Mouse (Mus musculus) limb, embryonic 14.5 days (tissue): Measurements from ENCODE around the gene Tbc1d24. TPM values are rescaled to one million over a fixed set of nuclear protein-coding genes. Genes with fewer than 3 reads are reported as not detected.
A peak's percentile ranks its signal among the peaks of the same experiment; 100 is the strongest.

Source experiments
- ATAC-seq: fragments of 200-750 bp; cut with Nextera tagmentation; 2 replicates; pipeline ENCODE4 v1.8.0; 2017; ENCODE audit warnings: low read depth, moderate number of reproducible peaks, moderate TSS enrichment; ENCODE audit not compliant: low FRiP score
- DNase-seq: peaks from one replicate; pipeline ENCODE4 v3.0.0-alpha.2; 2015; ENCODE audit warnings: low spot score
- H3K27ac ChIP-seq: fragments of 300-500 bp; sonication (generic); replicated peaks from 2 replicates; pipeline ENCODE4 v1.5.1; 2014; ENCODE audit warnings: low read depth, mild to moderate bottlenecking, low read length, moderate library complexity, mixed read lengths
- H3K27me3 ChIP-seq: fragments of 300-500 bp; sonication (generic); 2 replicates; pipeline ENCODE4 v1.6.1; 2014; ENCODE audit warnings: low read length, mixed read lengths; ENCODE audit not compliant: control insufficient read depth, insufficient read depth
- H3K36me3 ChIP-seq: fragments of 300-500 bp; sonication (generic); 2 replicates; pipeline ENCODE4 v1.6.1; 2014; ENCODE audit warnings: mild to moderate bottlenecking, low read length, moderate library complexity, mixed read lengths; ENCODE audit not compliant: control insufficient read depth, insufficient read depth
- H3K4me1 ChIP-seq: fragments of 300-500 bp; sonication (generic); 2 replicates; pipeline ENCODE4 v1.6.1; 2014; ENCODE audit warnings: antibody characterized with exemption, low read length, mixed read lengths; ENCODE audit not compliant: control insufficient read depth, insufficient read depth
- H3K4me2 ChIP-seq: fragments of 300-500 bp; sonication (generic); replicated peaks from 2 replicates; pipeline ENCODE4 v1.6.1; 2014; ENCODE audit warnings: low read depth, mild to moderate bottlenecking, low read length, moderate library complexity; ENCODE audit not compliant: severe bottlenecking
- H3K4me3 ChIP-seq: fragments of 300-500 bp; sonication (generic); replicated peaks from 2 replicates; pipeline ENCODE4 v1.5.1; 2014; ENCODE audit warnings: low read length
- H3K9ac ChIP-seq: fragments of 300-500 bp; sonication (generic); 2 replicates; pipeline ENCODE4 v1.6.1; 2014; ENCODE audit warnings: mild to moderate bottlenecking, low read depth, low read length, moderate library complexity; ENCODE audit not compliant: severe bottlenecking
- H3K9me3 ChIP-seq: fragments of 300-500 bp; sonication (generic); 2 replicates; pipeline ENCODE4 v1.6.1; 2016; ENCODE audit warnings: low read length; ENCODE audit not compliant: control insufficient read depth
- POLR2A ChIP-seq: fragments of 200-500 bp; IDR thresholded peaks from 2 replicates; pipeline ENCODE4 v1.8.0; 2012; ENCODE audit warnings: inconsistent platforms, mild to moderate bottlenecking, moderate library complexity, borderline replicate concordance; ENCODE audit not compliant: insufficient read depth, insufficient read length; ENCODE audit errors: extremely low read depth
- WGBS: fragments of 180-500 bp; shearing (Covaris S2); extraction: QIAGEN DNeasy Blood & Tissue Kit; methylation state at CpG from one replicate; pipeline ENCODE4 v1.1.7; 2014; 5-methylcytosine and 5-hydroxymethylcytosine counted together
- polyA plus RNA-seq, 2 experiments: library from polyadenylated mRNA; depleted of rRNA in 1 of 2; stranded (reverse) in 1 of 2; unstranded in 1 of 2; fragments of >200 nt; fragmentation: Nextera tagmentation in 1 of 2; extraction: Ambion mirVana in 1 of 2; gene quantifications; 2 replicates each; pipeline versions ENCODE4 v1.2.1 to v1.2.3; 2012 to 2014

The Tbc1d24 gene
- polyA plus RNA-seq, 2 experiments: 6.3 to 31.9 TPM

GRCm38 (mm10) chr17:24191481-24191880 lies 13.9 kb downstream of the Tbc1d24 start:
- DNase-seq: no peak
- H3K4me1 ChIP-seq: no peaks in the 10 kb centered on the region
- no peak overlapping the region for H3K4me3 ChIP-seq
- TF ChIP-seq POLR2A: no peak
- 0 out of 2 replicates have a peak, but pooled peaks cover 10% of the 10 kb centered on the region for H3K36me3 ChIP-seq
- no peak overlapping the region for H3K9ac ChIP-seq
- H3K4me2 ChIP-seq: no peak overlapping the region
- ATAC-seq: no peak
- H3K9me3 ChIP-seq: no peaks in the 10 kb centered on the region
- 64% methylated on average over 4 of the region's 4 CpGs for WGBS
- no peak overlapping the region for H3K27ac ChIP-seq
- no peaks in the 10 kb centered on the region for H3K27me3 ChIP-seq

- ATAC-seq (no peak), DNase-seq (no peak)
- H3K9ac ChIP-seq: no peak overlapping the region
- H3K36me3 ChIP-seq: peaks cover 12% of the 10 kb centered on the region; the same call in 1 of the 2 replicates
- H3K4me3 ChIP-seq: no peak overlapping the region
- no peak overlapping the region for H3K27ac ChIP-seq
- H3K4me1 ChIP-seq: no peaks in the 10 kb centered on the region
- WGBS: 76% methylated on average over 2 of the region's 2 CpGs
- H3K9me3 ChIP-seq: no peaks in the 10 kb centered on the region
- TF ChIP-seq POLR2A: no peak
- no peak overlapping the region for H3K4me2 ChIP-seq
- H3K27me3 ChIP-seq: no peaks in the 10 kb centered on the region
These were observed 14.4 kb downstream of the Tbc1d24 start for GRCm38 (mm10) chr17:24190934-24191333.

- WGBS: 75% methylated on average over 3 of the region's 3 CpGs
- TF ChIP-seq POLR2A: no peak
- H3K4me1 ChIP-seq: peaks cover 4% of the 10 kb centered on the region; the same call in 1 of the 2 replicates
- DNase-seq (no peak), ATAC-seq (no peak)
- no peak overlapping the region for H3K4me2 ChIP-seq
- no peaks in the 10 kb centered on the region for H3K36me3 ChIP-seq
- no peaks in the 10 kb centered on the region for H3K27me3 ChIP-seq
- no peak overlapping the region for H3K4me3 ChIP-seq
- no peak overlapping the region for H3K27ac ChIP-seq
- no peak overlapping the region for H3K9ac ChIP-seq
- no peaks in the 10 kb centered on the region for H3K9me3 ChIP-seq
These were observed 31.1 kb downstream of the Tbc1d24 start for GRCm38 (mm10) chr17:24174259-24174658.

- no peaks in the 10 kb centered on the region for H3K9me3 ChIP-seq
- ATAC-seq (no peak), DNase-seq (peak; percentile 86)
- no peak overlapping the region for H3K27ac ChIP-seq
- H3K4me1 ChIP-seq: peaks cover 4% of the 10 kb centered on the region; the same call in 1 of the 2 replicates
- H3K27me3 ChIP-seq: no peaks in the 10 kb centered on the region
- H3K4me2 ChIP-seq: no peak overlapping the region
- WGBS: 6% methylated on average over 3 of the region's 3 CpGs
- no peak for TF ChIP-seq POLR2A
- no peak overlapping the region for H3K9ac ChIP-seq
- no peak overlapping the region for H3K4me3 ChIP-seq
- no peaks in the 10 kb centered on the region for H3K36me3 ChIP-seq
These were observed 31.9 kb downstream of the Tbc1d24 start for GRCm38 (mm10) chr17:24173423-24173822.

- Histone ChIP-seq H3K27ac (no peak overlapping the region), H3K4me3 (no peak overlapping the region), H3K4me1 (peaks cover 15% of the 10 kb centered on the region), H3K27me3 (no peaks in the 10 kb centered on the region), H3K9me3 (no peaks in the 10 kb centered on the region), H3K9ac (no peak overlapping the region), H3K36me3 (peaks cover 12% of the 10 kb centered on the region), H3K4me2 (no peak overlapping the region)
- DNase-seq (no peak), ATAC-seq (no peak)
- no peak for TF ChIP-seq POLR2A
- 86% methylated on average over 4 of the region's 4 CpGs for WGBS
These were observed 33.6 kb downstream of the Tbc1d24 start for GRCm38 (mm10) chr17:24171738-24172137.

GRCm38 (mm10) chr17:24170729-24171128 lies 34.6 kb downstream of the Tbc1d24 start:
- no peaks in the 10 kb centered on the region for H3K9me3 ChIP-seq
- peaks cover 15% of the 10 kb centered on the region for H3K4me1 ChIP-seq
- H3K36me3 ChIP-seq: peaks cover 16% of the 10 kb centered on the region
- ATAC-seq (no peak), DNase-seq (no peak)
- H3K27ac ChIP-seq: no peak overlapping the region
- TF ChIP-seq POLR2A: no peak
- no peaks in the 10 kb centered on the region for H3K27me3 ChIP-seq
- no peak overlapping the region for H3K4me2 ChIP-seq
- H3K9ac ChIP-seq: no peak overlapping the region
- WGBS: 81% methylated on average over 5 of the region's 5 CpGs
- no peak overlapping the region for H3K4me3 ChIP-seq
